Mouse (Mus musculus) heart, adult 2 months (tissue): Measurements from ENCODE around the gene Trp53bp2.

Experiments used
- CTCF ChIP-seq: fragments of 200-600 bp; IDR thresholded peaks from 2 replicates; pipeline ENCODE4 v1.8.1; 2022; ENCODE audit warnings: antibody characterized with exemption, mild to moderate bottlenecking, moderate library complexity
- EP300 ChIP-seq: fragments of 200-500 bp; IDR thresholded peaks from 2 replicates; pipeline ENCODE4 v1.6.1; 2011; ENCODE audit warnings: low read depth, low read length, control low read depth; ENCODE audit not compliant: insufficient read depth
- POLR2A ChIP-seq: fragments of 200-500 bp; IDR thresholded peaks from 2 replicates; pipeline ENCODE4 v1.6.1; 2011; ENCODE audit warnings: mild to moderate bottlenecking, low read depth, low read length, control low read depth; ENCODE audit not compliant: insufficient read depth

- TF ChIP-seq CTCF (no peak), EP300 (no peak), POLR2A (no peak)
Measured at GRCm38 (mm10) chr1:182388729-182389128, 20.2 kb upstream of the Trp53bp2 start.
